Mouse (Mus musculus) cerebellum, adult 2 months (tissue): ENCODE data around the gene Adamts2. TPM values are rescaled to one million over a fixed set of nuclear protein-coding genes. Genes with fewer than 3 reads are reported as not detected.

Experiments
- DNase-seq, 2 experiments: peaks; one replicate each; pipeline ENCODE4 v3.0.0; 2021
- H3K27ac ChIP-seq: fragments of 200-500 bp; 2 replicates; pipeline ENCODE4 v1.5.1; 2012; ENCODE audit warnings: low read length, control low read depth, inconsistent platforms; ENCODE audit not compliant: insufficient read depth
- H3K27me3 ChIP-seq: fragments of 200-500 bp; 2 replicates; pipeline ENCODE4 v1.6.1; 2012; ENCODE audit warnings: inconsistent platforms, mild to moderate bottlenecking, low read length, moderate library complexity; ENCODE audit not compliant: control insufficient read depth, insufficient read depth
- H3K4me1 ChIP-seq: fragments of 200-500 bp; 2 replicates; pipeline ENCODE4 v1.6.1; 2011; ENCODE audit warnings: low read length; ENCODE audit not compliant: control insufficient read depth, insufficient read depth
- H3K4me3 ChIP-seq: fragments of 200-500 bp; replicated peaks from 2 replicates; pipeline ENCODE3; 2011; ENCODE audit warnings: mild to moderate bottlenecking, low read depth, low read length, control low read depth; ENCODE audit not compliant: insufficient read depth
- CTCF ChIP-seq: fragments of 200-500 bp; IDR thresholded peaks from 2 replicates; pipeline ENCODE4 v1.5.1; 2011; ENCODE audit warnings: low read depth, mild to moderate bottlenecking, control low read depth, low read length, moderate library complexity, borderline replicate concordance; ENCODE audit not compliant: insufficient read depth
- POLR2A ChIP-seq: fragments of 200-500 bp; IDR thresholded peaks from 2 replicates; pipeline ENCODE4 v1.6.1; 2011; ENCODE audit warnings: low read length, control low read depth, borderline replicate concordance; ENCODE audit not compliant: insufficient read depth
- WGBS: fragments of 180-500 bp; shearing (Covaris S2); methylation state at CpG from one replicate; pipeline ENCODE4 v1.1.7; 2018; 5-methylcytosine and 5-hydroxymethylcytosine counted together
- polyA plus RNA-seq: library from polyadenylated mRNA; depleted of rRNA; stranded (reverse); fragments of >200 nt; gene quantifications from 2 replicates; pipeline ENCODE4 v1.2.3, GENCODE M21; 2012

Gene Adamts2
- polyA plus RNA-seq, 1 experiment, result 21.1 TPM

- 6% methylated on average over 3 of the region's 3 CpGs for WGBS
Measured at GRCm38 (mm10) chr11:50587787-50588186, 14.1 kb upstream of the Adamts2 start.

GRCm38 (mm10) chr11:50589060-50589459, 12.8 kb upstream of the Adamts2 start:
- peak in 1 of 2 experiments; percentile 61 for DNase-seq
- 35% methylated on average over 11 of the region's 11 CpGs for WGBS
- Histone ChIP-seq H3K27ac (no peak overlapping the region), H3K4me1 (no peaks in the 10 kb centered on the region), H3K4me3 (no peak overlapping the region), H3K27me3 (no peaks in the 10 kb centered on the region)
- TF ChIP-seq CTCF (peak; percentile 67), POLR2A (no peak)

More at GRCm38 (mm10) chr11:50587787-50588186, 14.1 kb upstream of the Adamts2 start:
- Histone ChIP-seq H3K27ac (no peak overlapping the region), H3K4me1 (no peaks in the 10 kb centered on the region), H3K4me3 (no peak overlapping the region), H3K27me3 (no peaks in the 10 kb centered on the region)
- DNase-seq, result peak; percentile 35 to 52
- TF ChIP-seq POLR2A, result no peak
- TF ChIP-seq CTCF, result peak; percentile 60; the same call in 1 of the 2 replicates

GRCm38 (mm10) chr11:50591053-50591452, 10.8 kb upstream of the Adamts2 start:
- 91% methylated on average over 13 of the region's 13 CpGs for WGBS
- DNase-seq, result no peak
- Histone ChIP-seq H3K27me3 (no peaks in the 10 kb centered on the region), H3K4me1 (no peaks in the 10 kb centered on the region), H3K4me3 (no peak overlapping the region), H3K27ac (no peak overlapping the region)
- TF ChIP-seq CTCF, result no peak
- TF ChIP-seq POLR2A, result no peak

- Histone ChIP-seq H3K27ac (no peak overlapping the region), H3K4me3 (no peak overlapping the region), H3K27me3 (no peaks in the 10 kb centered on the region), H3K4me1 (no peaks in the 10 kb centered on the region)
- WGBS, result 49% methylated on average over 16 of the region's 16 CpGs
- TF ChIP-seq CTCF, result no peak
- TF ChIP-seq POLR2A, result no peak
- no peak for DNase-seq
Measured at GRCm38 (mm10) chr11:50592892-50593553, 8.9 kb upstream of the Adamts2 start.

- Histone ChIP-seq H3K27me3 (no peaks in the 10 kb centered on the region), H3K27ac (no peak overlapping the region), H3K4me1 (no peaks in the 10 kb centered on the region), H3K4me3 (no peak overlapping the region)
- 91% methylated on average over 2 of the region's 2 CpGs for WGBS
- no peak for TF ChIP-seq POLR2A
- TF ChIP-seq CTCF, result no peak
- DNase-seq, result no peak
Measured at GRCm38 (mm10) chr11:50596571-50596970, 5.3 kb upstream of the Adamts2 start.

- no peak overlapping the region for H3K4me3 ChIP-seq
- no peak overlapping the region for H3K27ac ChIP-seq
- H3K4me1 ChIP-seq, result no peaks in the 10 kb centered on the region
- H3K27me3 ChIP-seq, result no peaks in the 10 kb centered on the region
- TF ChIP-seq CTCF, result no peak
- no peak for TF ChIP-seq POLR2A
- no peak for DNase-seq
- 65% methylated on average over 2 of the region's 2 CpGs for WGBS
Measured at GRCm38 (mm10) chr11:50599156-50599555, 2.7 kb upstream of the Adamts2 start.

GRCm38 (mm10) chr11:50602356-50603081, 635 bp downstream of the Adamts2 start:
- WGBS, result under 1% methylated on average over 59 of the region's 59 CpGs
- peak; percentile 47 to 63 for DNase-seq

More at GRCm38 (mm10) chr11:50602356-50603081, 635 bp downstream of the Adamts2 start:
- H3K4me1 ChIP-seq, result no peaks in the 10 kb centered on the region
- H3K4me3 ChIP-seq, result peak overlapping the region; percentile 56
- H3K27ac ChIP-seq, result no peak overlapping the region
- no peak for TF ChIP-seq POLR2A
- TF ChIP-seq CTCF, result no peak
- H3K27me3 ChIP-seq, result no peaks in the 10 kb centered on the region
